Mouse (Mus musculus) limb, embryonic 10.5 days (tissue): ENCODE measurements at regions not wholly inside any gene's neighbourhood (a gene's known extent, or its start where the extent isn't known, plus 50 kb on each side); places are given as distances from the start of the nearest gene placed in this dataset.

Experiments
- DNase-seq: peaks from one replicate; pipeline ENCODE4 v3.0.0-alpha.2; 2017; ENCODE audit warnings: low spot score
- H3K27ac ChIP-seq: fragments of 300-500 bp; sonication (generic); 2 replicates; pipeline ENCODE4 v1.5.1; 2016; ENCODE audit warnings: mild to moderate bottlenecking
- H3K27me3 ChIP-seq: fragments of 300-500 bp; sonication (generic); 2 replicates; pipeline ENCODE4 v1.6.1; 2016; ENCODE audit warnings: low read depth, mild to moderate bottlenecking; ENCODE audit not compliant: poor library complexity, severe bottlenecking
- H3K36me3 ChIP-seq: fragments of 300-500 bp; sonication (generic); 2 replicates; pipeline ENCODE4 v1.6.1; 2016; ENCODE audit warnings: mild to moderate bottlenecking, moderate library complexity
- H3K4me1 ChIP-seq: fragments of 300-500 bp; sonication (generic); 2 replicates; pipeline ENCODE4 v1.6.1; 2016
- H3K4me3 ChIP-seq: fragments of 300-500 bp; sonication (generic); 2 replicates; pipeline ENCODE4 v1.5.1; 2016; ENCODE audit warnings: mild to moderate bottlenecking, moderate library complexity
- H3K9me3 ChIP-seq: fragments of 300-500 bp; sonication (generic); replicated peaks from 2 replicates; pipeline ENCODE4 v1.6.1; 2016; ENCODE audit warnings: mild to moderate bottlenecking
- WGBS: fragments of 180-500 bp; shearing (Covaris S2); methylation state at CpG from one replicate; pipeline ENCODE4 v1.1.7; 2016; 5-methylcytosine and 5-hydroxymethylcytosine counted together

- Histone ChIP-seq H3K27ac (peak overlapping the region; percentile 83), H3K4me3 (0 out of 2 replicates have a peak overlapping the region, but pooled peaks have one; percentile 13), H3K27me3 (no peaks in the 10 kb centered on the region), H3K36me3 (no peaks in the 10 kb centered on the region), H3K9me3 (no peaks in the 10 kb centered on the region), H3K4me1 (peaks cover 26% of the 10 kb centered on the region)
- DNase-seq, result peak; percentile 45
- 11% methylated on average over 9 of the region's 9 CpGs for WGBS
These were observed 367.7 kb upstream of the Smim15 start for GRCm38 (mm10) chr13:107676310-107677090.

- Histone ChIP-seq H3K27ac (no peak overlapping the region), H3K27me3 (peaks cover 19% of the 10 kb centered on the region), H3K36me3 (no peaks in the 10 kb centered on the region), H3K4me3 (no peak overlapping the region), H3K9me3 (no peaks in the 10 kb centered on the region), H3K4me1 (peaks cover 19% of the 10 kb centered on the region)
- no peak for DNase-seq
- 91% methylated on average over 5 of the region's 5 CpGs for WGBS
These were observed 372.1 kb upstream of the Smim15 start for GRCm38 (mm10) chr13:107672166-107672565.

DNA sequence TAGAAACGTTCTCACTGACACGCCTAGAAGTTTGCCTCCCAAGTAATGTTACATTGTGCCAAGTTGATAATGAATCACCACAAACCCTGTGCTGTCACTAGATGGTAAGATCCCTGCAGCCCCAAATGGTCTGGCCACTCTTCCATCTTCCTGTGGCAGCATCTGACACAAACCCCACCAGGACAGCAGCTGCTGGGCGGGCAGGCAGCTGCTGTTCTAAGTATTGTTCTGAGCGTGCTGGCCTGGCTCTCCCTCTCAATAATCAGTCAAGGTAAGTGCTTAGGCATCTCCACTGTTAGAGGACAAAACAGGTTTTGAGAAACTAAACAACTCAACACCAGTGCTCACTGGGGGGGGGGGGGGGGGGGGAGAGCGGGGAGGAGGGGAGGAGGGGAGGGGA, 375.7 kb upstream of the Smim15 start:
- WGBS, result 45% methylated on average over 4 of the region's 5 CpGs
- H3K27me3 ChIP-seq, result peaks cover 42% of the 10 kb centered on the region

DNA sequence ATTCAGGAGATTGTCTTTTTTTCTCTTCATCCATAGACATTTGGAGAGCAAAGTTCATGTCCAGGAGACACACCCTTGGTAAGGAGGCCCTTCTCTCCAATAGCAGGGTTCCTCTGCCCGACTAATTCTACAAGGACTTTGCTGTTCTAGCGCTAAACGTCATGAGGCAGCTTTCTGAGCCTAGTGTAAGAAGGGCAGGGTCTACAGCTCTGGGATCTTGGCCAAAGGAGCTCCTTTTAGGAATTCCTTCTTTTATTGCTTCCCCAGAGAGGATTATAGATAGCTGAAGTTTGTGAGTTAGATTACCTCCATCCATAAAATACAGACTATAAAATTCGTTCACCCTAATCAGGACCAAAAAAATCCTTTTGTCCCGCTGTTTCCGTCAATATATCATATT, 378.5 kb upstream of the Smim15 start:
- peaks cover 53% of the 10 kb centered on the region for H3K27me3 ChIP-seq
- peaks cover 14% of the 10 kb centered on the region for H3K4me1 ChIP-seq
- no peaks in the 10 kb centered on the region for H3K36me3 ChIP-seq
- 81% methylated on average over 6 of the region's 6 CpGs for WGBS
- no peak for DNase-seq
- no peak overlapping the region for H3K27ac ChIP-seq
- no peaks in the 10 kb centered on the region for H3K9me3 ChIP-seq
- no peak overlapping the region for H3K4me3 ChIP-seq

More for the DNA sequence above, 375.7 kb upstream of the Smim15 start:
- Histone ChIP-seq H3K36me3 (no peaks in the 10 kb centered on the region), H3K4me1 (peaks cover 11% of the 10 kb centered on the region; the same call in 1 of the 2 replicates), H3K27ac (no peak overlapping the region), H3K4me3 (no peak overlapping the region), H3K9me3 (no peaks in the 10 kb centered on the region)
- DNase-seq, result no peak

DNA sequence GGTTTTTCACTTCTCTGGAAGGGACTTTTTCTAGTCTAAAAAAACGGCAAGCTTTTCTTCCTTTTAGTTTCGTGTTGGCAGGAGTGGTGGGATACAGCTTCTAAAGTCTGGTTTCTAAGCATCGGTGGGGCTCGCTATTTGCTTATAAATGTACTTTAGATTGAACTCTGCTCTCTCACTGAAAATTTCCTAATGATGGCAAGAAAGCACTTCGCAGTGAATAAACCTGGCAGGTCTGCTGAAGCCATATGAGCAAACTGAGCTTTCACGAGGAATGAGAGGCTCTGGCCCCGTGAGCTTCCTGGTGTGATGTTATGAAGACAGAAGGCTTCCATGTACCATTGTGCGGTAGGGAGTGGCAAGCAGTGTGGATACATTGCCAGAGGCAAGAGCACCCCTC, 380.0 kb upstream of the Smim15 start:
- H3K4me1 ChIP-seq, result peaks cover 17% of the 10 kb centered on the region
- no peak overlapping the region for H3K4me3 ChIP-seq
- peaks cover 44% of the 10 kb centered on the region for H3K27me3 ChIP-seq
- H3K36me3 ChIP-seq, result no peaks in the 10 kb centered on the region
- H3K27ac ChIP-seq, result no peak overlapping the region
- DNase-seq, result no peak
- H3K9me3 ChIP-seq, result no peaks in the 10 kb centered on the region
- 55% methylated on average over 8 of the region's 8 CpGs for whole genome bisulfite sequencing

GRCm38 (mm10) chr13:107663745-107664144, 380.5 kb upstream of the Smim15 start:
- 16% methylated on average over 12 of the region's 12 CpGs for WGBS
- no peaks in the 10 kb centered on the region for H3K9me3 ChIP-seq
- no peak overlapping the region for H3K27ac ChIP-seq
- DNase-seq, result no peak
- H3K4me3 ChIP-seq, result no peak overlapping the region
- peaks cover 44% of the 10 kb centered on the region for H3K27me3 ChIP-seq
- H3K36me3 ChIP-seq, result no peaks in the 10 kb centered on the region
- H3K4me1 ChIP-seq, result peaks cover 22% of the 10 kb centered on the region

DNA sequence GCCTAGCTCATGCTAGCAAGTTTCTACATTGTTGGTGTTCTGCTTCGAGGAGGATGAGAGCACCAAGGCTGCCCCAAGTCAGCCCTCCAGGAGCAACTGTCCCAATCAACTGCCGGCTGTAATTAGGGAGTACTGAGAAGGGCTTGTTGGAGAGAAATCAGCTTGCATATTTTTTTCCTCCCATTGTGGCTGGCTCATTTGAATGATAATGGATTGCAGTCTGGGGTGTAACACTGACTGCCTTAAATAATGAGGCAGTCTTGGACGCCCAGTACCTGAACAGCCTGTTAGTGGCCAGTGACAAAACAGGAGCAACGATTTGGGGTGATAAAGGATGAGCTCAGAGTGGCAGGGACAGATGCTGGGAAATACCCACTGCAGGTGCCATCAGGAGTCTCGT, 382.8 kb upstream of the Smim15 start:
- peaks cover 28% of the 10 kb centered on the region for H3K4me1 ChIP-seq
- H3K27me3 ChIP-seq, result peaks cover 33% of the 10 kb centered on the region
- H3K4me3 ChIP-seq, result no peak overlapping the region
- no peak for DNase-seq
- no peak overlapping the region for H3K27ac ChIP-seq
- WGBS, result 25% methylated on average over 5 of the region's 5 CpGs
- H3K36me3 ChIP-seq, result no peaks in the 10 kb centered on the region
- no peaks in the 10 kb centered on the region for H3K9me3 ChIP-seq

- Histone ChIP-seq H3K4me1 (peaks cover 22% of the 10 kb centered on the region), H3K4me3 (peak overlapping the region; percentile 48), H3K36me3 (no peaks in the 10 kb centered on the region), H3K9me3 (no peaks in the 10 kb centered on the region), H3K27me3 (peaks cover 58% of the 10 kb centered on the region), H3K27ac (no peak overlapping the region)
- DNase-seq, result peak; percentile 57
- 5% methylated on average over 27 of the region's 27 CpGs for WGBS
These were observed 398.2 kb upstream of the Smim15 start for GRCm38 (mm10) chr13:107645865-107646645.

DNA sequence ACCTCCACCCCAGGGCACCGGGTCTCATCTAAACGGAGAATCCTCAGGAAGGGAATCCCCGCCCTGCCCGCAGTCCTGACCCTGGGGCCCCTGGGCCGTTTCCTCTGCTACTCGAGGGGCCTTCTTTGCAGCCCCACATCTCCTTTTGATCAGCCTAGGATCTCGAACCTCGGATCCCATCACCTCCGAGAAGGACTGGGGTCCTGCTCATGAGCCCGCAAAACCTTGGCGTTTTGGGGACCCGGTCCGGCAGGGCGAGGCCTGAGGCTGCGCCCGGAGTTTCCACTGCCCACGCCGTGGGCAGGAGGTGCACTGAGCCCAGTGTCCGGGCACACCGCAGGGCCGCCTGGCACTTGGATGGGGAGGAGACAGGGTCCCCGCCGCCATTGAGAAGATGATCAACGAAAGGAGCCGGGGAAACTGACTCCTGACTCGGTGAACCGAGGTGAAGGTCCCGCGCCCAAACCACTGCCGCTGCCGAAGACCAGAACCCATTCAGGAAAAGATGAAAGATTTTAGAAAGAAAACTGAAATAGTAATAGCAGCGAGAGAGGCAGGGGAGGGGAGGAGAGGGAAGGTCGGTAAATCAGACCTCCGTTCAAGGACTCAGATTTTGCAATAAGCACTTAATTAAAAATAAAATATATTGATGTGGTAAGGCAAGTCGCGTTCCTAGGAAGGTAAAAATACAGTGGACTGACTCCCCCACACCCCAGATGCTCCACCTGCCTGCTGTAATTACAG, 399.0 kb upstream of the Smim15 start:
- peak; percentile 54 for DNase-seq
- 3% methylated on average over 36 of the region's 36 CpGs for WGBS
- H3K36me3 ChIP-seq, result no peaks in the 10 kb centered on the region
- peaks cover 58% of the 10 kb centered on the region for H3K27me3 ChIP-seq
- H3K4me1 ChIP-seq, result peaks cover 22% of the 10 kb centered on the region
- H3K9me3 ChIP-seq, result no peaks in the 10 kb centered on the region
- H3K27ac ChIP-seq, result peak overlapping the region; percentile 62; the same call in 1 of the 2 replicates
- H3K4me3 ChIP-seq, result peak overlapping the region; percentile 48

GRCm38 (mm10) chr13:107644705-107645104, 399.5 kb upstream of the Smim15 start:
- Histone ChIP-seq H3K36me3 (no peaks in the 10 kb centered on the region), H3K4me3 (peak overlapping the region; percentile 48), H3K9me3 (no peaks in the 10 kb centered on the region), H3K27ac (no peak overlapping the region), H3K4me1 (peaks cover 18% of the 10 kb centered on the region), H3K27me3 (peaks cover 58% of the 10 kb centered on the region)
- no peak for DNase-seq
- WGBS, result 22% methylated on average over 12 of the region's 12 CpGs

DNA sequence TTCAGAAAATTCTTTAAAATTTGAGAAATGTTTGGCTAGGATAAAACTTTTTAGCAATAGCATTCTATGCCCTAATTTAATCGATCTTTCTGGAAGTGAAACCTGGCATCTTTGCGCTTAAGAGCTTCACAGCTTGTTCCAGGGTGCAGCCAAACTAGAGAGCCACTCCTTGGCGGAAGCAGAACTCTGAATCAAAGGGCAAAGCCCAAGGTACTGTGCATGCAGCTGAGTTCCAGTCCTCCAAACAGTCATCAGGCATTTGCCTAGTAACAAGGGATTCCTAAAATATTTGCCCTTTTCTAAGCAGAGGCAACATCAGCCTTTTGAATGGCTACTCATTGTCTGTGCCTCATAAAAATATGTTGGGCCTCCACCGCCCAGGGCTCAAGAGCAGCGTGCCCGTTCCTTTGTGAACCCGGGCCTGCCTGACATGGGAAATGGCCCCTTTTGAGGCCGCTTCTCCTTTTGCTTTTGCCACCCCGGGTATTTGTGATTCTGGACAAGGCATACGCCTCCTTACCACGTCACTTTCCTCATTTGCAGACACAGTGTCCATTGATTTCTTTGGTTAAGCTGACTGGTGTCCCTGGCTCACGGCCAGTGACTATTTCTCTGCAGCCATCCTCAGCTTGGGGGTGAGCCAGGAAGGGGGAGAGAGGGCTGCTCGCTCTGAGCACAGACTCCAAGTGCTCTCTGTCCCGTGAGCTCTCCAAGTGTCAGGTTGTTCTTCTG, 402.2 kb upstream of the Smim15 start:
- H3K27me3 ChIP-seq, result peaks cover 49% of the 10 kb centered on the region
- peaks cover 17% of the 10 kb centered on the region for H3K4me1 ChIP-seq
- no peaks in the 10 kb centered on the region for H3K9me3 ChIP-seq
- no peak overlapping the region for H3K27ac ChIP-seq
- no peak for DNase-seq
- no peak overlapping the region for H3K4me3 ChIP-seq
- no peaks in the 10 kb centered on the region for H3K36me3 ChIP-seq
- 81% methylated on average over 14 of the region's 14 CpGs for WGBS

DNA sequence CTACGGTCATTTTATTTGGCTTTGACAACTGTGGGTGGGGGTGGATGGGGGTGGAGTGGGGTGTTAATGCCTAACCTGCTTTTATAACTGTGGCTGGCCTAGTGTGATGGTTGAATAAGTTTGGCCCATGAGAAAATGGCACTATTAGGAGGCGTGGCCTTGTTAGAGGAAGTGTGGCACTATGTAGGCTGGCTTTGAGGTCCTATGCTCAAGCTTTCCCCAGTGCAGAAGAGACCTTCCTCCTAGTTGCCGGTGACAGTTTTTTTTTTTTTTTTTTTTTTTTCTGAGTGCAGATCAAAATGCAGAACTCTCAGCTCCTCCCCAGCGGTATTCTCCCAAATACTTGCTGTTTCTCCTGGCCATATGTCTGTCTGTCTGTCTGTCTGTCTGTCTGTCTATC, 404.6 kb upstream of the Smim15 start:
- WGBS, result 85% methylated on average over 4 of the region's 4 CpGs
- no peak overlapping the region for H3K4me3 ChIP-seq
- H3K4me1 ChIP-seq, result peaks cover 8% of the 10 kb centered on the region; the same call in 1 of the 2 replicates
- no peaks in the 10 kb centered on the region for H3K9me3 ChIP-seq
- peaks cover 25% of the 10 kb centered on the region for H3K27me3 ChIP-seq
- H3K36me3 ChIP-seq, result no peaks in the 10 kb centered on the region
- no peak overlapping the region for H3K27ac ChIP-seq
- DNase-seq, result no peak
